Mouse (Mus musculus): ENCODE results near the gene Ucp2.

DNA sequence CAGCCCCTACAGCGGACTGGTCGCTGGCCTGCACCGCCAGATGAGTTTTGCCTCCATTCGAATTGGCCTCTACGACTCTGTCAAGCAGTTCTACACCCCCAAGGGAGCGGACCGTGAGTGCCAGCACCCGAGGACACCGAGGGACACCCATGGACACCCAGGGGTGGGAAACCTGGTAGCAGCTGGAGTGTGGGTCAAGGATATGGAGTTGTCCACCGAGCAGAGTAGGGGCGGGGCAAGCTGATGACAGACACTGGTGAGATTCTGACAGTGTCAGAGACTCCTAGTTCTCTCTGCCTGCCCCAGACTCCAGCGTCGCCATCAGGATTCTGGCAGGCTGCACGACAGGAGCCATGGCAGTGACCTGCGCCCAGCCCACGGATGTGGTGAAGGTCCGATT lies 13.0 kb upstream of the Ucp2 start:
- TF ChIP-seq POLR2A (IDR thresholded peaks at IDR 0.05; ENCODE audit: insufficient read length, low read depth): no peak
- no peak for TF ChIP-seq MYOD1 (IDR thresholded peaks at IDR 0.05; ENCODE audit: control insufficient read depth in 1 of 3, insufficient read length in 2 of 3, low read depth in 2 of 3)
- TF ChIP-seq E2F4 (IDR thresholded peaks at IDR 0.05; ENCODE audit: insufficient read depth): no peak
- no peak for TF ChIP-seq USF1 (IDR thresholded peaks at IDR 0.05; ENCODE audit: low read depth)
- TF ChIP-seq CEBPB (IDR thresholded peaks at IDR 0.05; ENCODE audit: insufficient read depth, poor library complexity, severe bottlenecking): no peak
- no peak for TF ChIP-seq POLR2AphosphoS2 (IDR thresholded peaks at IDR 0.05; ENCODE audit: insufficient read length, low read depth)
- no peak for TF ChIP-seq MYOG (IDR thresholded peaks at IDR 0.05; ENCODE audit: control insufficient read depth in 1 of 3, insufficient read depth in 1 of 3, insufficient read length in 2 of 3, low read depth in 2 of 3)
- no peak for TF ChIP-seq TCF12 (IDR thresholded peaks at IDR 0.05; ENCODE audit: insufficient read depth, poor library complexity, severe bottlenecking)
